ENCODE assay signal across 9 mouse cellular contexts in the genomic region with DNA sequence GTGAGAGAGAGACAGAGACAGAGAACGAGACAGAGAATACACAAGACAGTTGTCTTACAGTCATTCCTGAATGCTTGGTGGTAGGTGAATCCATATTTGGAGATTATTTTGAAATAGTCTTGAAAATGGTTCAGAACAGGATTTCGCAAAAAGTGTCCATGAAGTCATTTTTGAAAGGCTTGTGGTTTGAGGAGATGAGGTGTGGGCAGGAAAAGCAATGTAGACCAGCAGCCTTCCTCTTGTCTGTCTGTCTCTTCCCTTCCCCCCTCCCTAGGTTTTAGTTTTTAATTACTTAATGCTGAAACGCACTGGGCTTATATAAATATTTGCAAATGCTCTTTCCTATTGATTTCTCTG.
DNase-seq lines count a peak whose midpoint lies in the region; ATAC-seq and TF ChIP-seq lines count a peak whose summit lies in the region.
"Had no signal": no experiment of that assay in that cellular context is flagged by ENCODE, and none has a peak within 500 bp of the region (broad histone marks: within the 10 kb centered on the region; RNA-seq: fewer than 3 reads in every experiment).

No protein-coding gene starts in this region.

- peak overlapping the region; percentile 33; the same call in 1 of the 2 replicates for H3K9ac ChIP-seq in hindbrain, embryonic 16.5 days (ENCODE audit: low read depth, low read length)

- no peak for ATAC-seq in hindbrain, embryonic 16.5 days
- peak; percentile 57 for ATAC-seq in megakaryocyte progenitor cell, adult 5-6 weeks (replicated peaks; ENCODE audit: poor library complexity)

- H3K4me1 ChIP-seq in embryonic facial prominence, embryonic 10.5 days = peaks cover 80% of the 10 kb centered on the region
- peaks cover 5% of the 10 kb centered on the region for H3K4me1 ChIP-seq in hindbrain, embryonic 16.5 days (ENCODE audit: control insufficient read depth, insufficient read depth, low read depth, low read length)
- H3K4me1 ChIP-seq in thymus, adult 2 months (replicated peaks; ENCODE audit: control insufficient read depth, insufficient read depth, low read length) = peaks cover 4% of the 10 kb centered on the region; the same call in 1 of the 2 replicates

- no peak for TF ChIP-seq CTCF in thymus, adult 2 months (IDR thresholded peaks at IDR 0.05; ENCODE audit: borderline replicate concordance, control insufficient read depth, extremely low read depth, insufficient read depth, low read length, poor library complexity)

- no peak for TF ChIP-seq POLR2A in thymus, adult 2 months (IDR thresholded peaks at IDR 0.05; ENCODE audit: control insufficient read depth, extremely low read depth, insufficient read depth, low read length, poor library complexity)

- H3K4me3 ChIP-seq in embryonic facial prominence, embryonic 10.5 days = peak overlapping the region; percentile 99
- peak overlapping the region; percentile 74 for H3K4me3 ChIP-seq in hindbrain, embryonic 16.5 days (ENCODE audit: low read length)
- no peak overlapping the region for H3K4me3 ChIP-seq in thymus, adult 2 months (ENCODE audit: control insufficient read depth, insufficient read depth, low read length)

- H3K36me3 ChIP-seq in embryonic facial prominence, embryonic 10.5 days (replicated peaks) = no peaks in the 10 kb centered on the region
- H3K36me3 ChIP-seq in hindbrain, embryonic 16.5 days (ENCODE audit: control insufficient read depth, insufficient read depth, low read length) = no peaks in the 10 kb centered on the region
- H3K36me3 ChIP-seq in thymus, adult 2 months (ENCODE audit: control insufficient read depth, insufficient read depth, low read length) = no peaks in the 10 kb centered on the region

- H3K9me3 ChIP-seq in embryonic facial prominence, embryonic 10.5 days = no peaks in the 10 kb centered on the region
- H3K9me3 ChIP-seq in hindbrain, embryonic 16.5 days (ENCODE audit: control insufficient read depth, low read length) = no peaks in the 10 kb centered on the region

- peak overlapping the region; percentile 65 for H3K4me2 ChIP-seq in hindbrain, embryonic 16.5 days (ENCODE audit: low read length)

- WGBS in embryonic facial prominence, embryonic 10.5 days = 57% methylated on average over 3 of the region's 3 CpGs
- 56% methylated on average over 3 of the region's 3 CpGs for WGBS in hindbrain, embryonic 16.5 days
- 5% methylated on average over 3 of the region's 3 CpGs for WGBS in thymus, adult 2 months

- peak overlapping the region; percentile 81 for H3K27ac ChIP-seq in embryonic facial prominence, embryonic 10.5 days (replicated peaks)
- H3K27ac ChIP-seq in hindbrain, embryonic 16.5 days (ENCODE audit: low read depth, low read length) = peak overlapping the region; percentile 64
- H3K27ac ChIP-seq in thymus, adult 2 months (ENCODE audit: control insufficient read depth, insufficient read depth, low read length) = no peak overlapping the region

- H3K27me3 ChIP-seq in embryonic facial prominence, embryonic 10.5 days (replicated peaks; ENCODE audit: low read depth, poor library complexity, severe bottlenecking) = peaks cover 4% of the 10 kb centered on the region
- peaks cover 3% of the 10 kb centered on the region for H3K27me3 ChIP-seq in hindbrain, embryonic 16.5 days (replicated peaks; ENCODE audit: control insufficient read depth, insufficient read depth, low read length)
- H3K27me3 ChIP-seq in thymus, adult 2 months (ENCODE audit: control insufficient read depth, insufficient read depth, low read length) = peaks cover 23% of the 10 kb centered on the region

- DNase-seq in NIH3T3 (ENCODE audit: low read depth) = peak; percentile 78
- DNase-seq in embryonic facial prominence, embryonic 10.5 days (ENCODE audit: low spot score) = no peak
- no peak for DNase-seq in thymus, adult 2 months
- DNase-seq in c-Kit-positive CD71-positive TER-119-positive erythroid progenitor cells, embryonic 14.5 days (ENCODE audit: low spot score) = no peak
- DNase-seq in urinary bladder, postnatal 4 days (ENCODE audit: low spot score in 2 of 2) = no peak
- DNase-seq in ovary, postnatal 14 days (ENCODE audit: low spot score) = no peak
- DNase-seq: kidney, adult 8-10 months had no signal
